Mouse (Mus musculus) heart, embryonic 10.5 days (tissue): ENCODE results near the gene Klhl11. TPM values are rescaled to one million over a fixed set of nuclear protein-coding genes. Genes with fewer than 3 reads are reported as not detected.
A peak's percentile ranks its signal among the peaks of the same experiment; 100 is the strongest.

ENCODE experiments used
- DNase-seq: peaks from one replicate; pipeline ENCODE4 v3.0.0-alpha.2; 2017; ENCODE audit warnings: low spot score
- H3K27ac ChIP-seq: fragments of 300-500 bp; sonication (generic); 2 replicates; pipeline ENCODE4 v1.5.1; 2016; ENCODE audit warnings: mild to moderate bottlenecking
- H3K27me3 ChIP-seq: fragments of 300-500 bp; sonication (generic); 2 replicates; pipeline ENCODE4 v1.6.1; 2016; ENCODE audit warnings: mild to moderate bottlenecking; ENCODE audit not compliant: poor library complexity, insufficient read depth, severe bottlenecking
- H3K36me3 ChIP-seq: fragments of 300-500 bp; sonication (generic); 2 replicates; pipeline ENCODE4 v1.6.1; 2016; ENCODE audit warnings: mild to moderate bottlenecking, moderate library complexity
- H3K4me1 ChIP-seq: fragments of 300-500 bp; sonication (generic); 2 replicates; pipeline ENCODE4 v1.6.1; 2016; ENCODE audit warnings: mild to moderate bottlenecking
- H3K4me3 ChIP-seq: fragments of 300-500 bp; sonication (generic); 2 replicates; pipeline ENCODE4 v1.5.1; 2016; ENCODE audit warnings: mild to moderate bottlenecking, moderate library complexity
- H3K9me3 ChIP-seq: fragments of 300-500 bp; sonication (generic); 2 replicates; pipeline ENCODE4 v1.6.1; 2016; ENCODE audit warnings: mild to moderate bottlenecking, moderate library complexity
- WGBS: fragments of 180-500 bp; shearing (Covaris S2); methylation state at CpG from one replicate; pipeline ENCODE4 v1.1.7; 2016; 5-methylcytosine and 5-hydroxymethylcytosine counted together
- polyA plus RNA-seq: library from polyadenylated mRNA; unstranded; fragments of >200 nt; fragmentation: Nextera tagmentation; extraction: Ambion mirVana; gene quantifications from 2 replicates; pipeline ENCODE4 v1.2.1, GENCODE M21; 2016

Klhl11 gene
- polyA plus RNA-seq, 1 experiment from 2014 or later: 6.7 TPM

GRCm38 (mm10) chr11:100500651-100501050 is 28.1 kb upstream of the Klhl11 start:
- Histone ChIP-seq H3K36me3 (peaks cover 100% of the 10 kb centered on the region), H3K4me3 (no peak overlapping the region), H3K27ac (no peak overlapping the region), H3K9me3 (no peaks in the 10 kb centered on the region), H3K27me3 (no peaks in the 10 kb centered on the region), H3K4me1 (peaks cover 7% of the 10 kb centered on the region)
- 89% methylated on average over 7 of the region's 7 CpGs for WGBS
- DNase-seq: no peak

GRCm38 (mm10) chr11:100500241-100500640 is 27.7 kb upstream of the Klhl11 start:
- DNase-seq: no peak
- no peak overlapping the region for H3K27ac ChIP-seq
- peaks cover 100% of the 10 kb centered on the region for H3K36me3 ChIP-seq
- H3K27me3 ChIP-seq: no peaks in the 10 kb centered on the region
- no peaks in the 10 kb centered on the region for H3K9me3 ChIP-seq
- no peak overlapping the region for H3K4me3 ChIP-seq
- 71% methylated on average over 3 of the region's 3 CpGs for WGBS
- H3K4me1 ChIP-seq: peaks cover 7% of the 10 kb centered on the region

GRCm38 (mm10) chr11:100493771-100494170 is 21.2 kb upstream of the Klhl11 start:
- Histone ChIP-seq H3K27ac (no peak overlapping the region), H3K4me3 (no peak overlapping the region), H3K4me1 (no peaks in the 10 kb centered on the region), H3K36me3 (peaks cover 96% of the 10 kb centered on the region), H3K27me3 (no peaks in the 10 kb centered on the region), H3K9me3 (no peaks in the 10 kb centered on the region)
- WGBS: 94% methylated on average over 12 of the region's 12 CpGs
- DNase-seq: no peak

- peaks cover 94% of the 10 kb centered on the region for H3K36me3 ChIP-seq
Measured at GRCm38 (mm10) chr11:100490951-100491350, 18.4 kb upstream of the Klhl11 start.

GRCm38 (mm10) chr11:100485801-100486538 is 13.4 kb upstream of the Klhl11 start:
- Histone ChIP-seq H3K4me3 (no peak overlapping the region), H3K27ac (no peak overlapping the region), H3K36me3 (peaks cover 98% of the 10 kb centered on the region), H3K9me3 (no peaks in the 10 kb centered on the region), H3K27me3 (no peaks in the 10 kb centered on the region), H3K4me1 (no peaks in the 10 kb centered on the region)
- no peak for DNase-seq
- 84% methylated on average over 8 of the region's 8 CpGs for WGBS

More at GRCm38 (mm10) chr11:100490951-100491350, 18.4 kb upstream of the Klhl11 start:
- DNase-seq: no peak
- H3K9me3 ChIP-seq: no peaks in the 10 kb centered on the region
- H3K27me3 ChIP-seq: no peaks in the 10 kb centered on the region
- no peak overlapping the region for H3K4me3 ChIP-seq
- H3K27ac ChIP-seq: no peak overlapping the region
- no peaks in the 10 kb centered on the region for H3K4me1 ChIP-seq
- WGBS: 92% methylated on average over 6 of the region's 6 CpGs

- Histone ChIP-seq H3K27me3 (no peaks in the 10 kb centered on the region), H3K27ac (no peak overlapping the region), H3K9me3 (no peaks in the 10 kb centered on the region), H3K4me3 (no peak overlapping the region), H3K36me3 (peaks cover 98% of the 10 kb centered on the region), H3K4me1 (no peaks in the 10 kb centered on the region)
- DNase-seq: no peak
- 93% methylated on average over 3 of the region's 3 CpGs for WGBS
Measured at GRCm38 (mm10) chr11:100484461-100484860, 11.9 kb upstream of the Klhl11 start.

- DNase-seq: no peak
- H3K27ac ChIP-seq: no peak overlapping the region
- H3K4me1 ChIP-seq: no peaks in the 10 kb centered on the region
- no peaks in the 10 kb centered on the region for H3K27me3 ChIP-seq
- no peaks in the 10 kb centered on the region for H3K9me3 ChIP-seq
- peaks cover 84% of the 10 kb centered on the region for H3K36me3 ChIP-seq
- no peak overlapping the region for H3K4me3 ChIP-seq
- WGBS: 61% methylated on average over 7 of the region's 7 CpGs
Measured at GRCm38 (mm10) chr11:100479152-100479551, 6.6 kb upstream of the Klhl11 start.

GRCm38 (mm10) chr11:100476281-100476680 is 3.7 kb upstream of the Klhl11 start:
- Histone ChIP-seq H3K4me1 (peaks cover 2% of the 10 kb centered on the region), H3K27me3 (no peaks in the 10 kb centered on the region), H3K27ac (no peak overlapping the region), H3K4me3 (no peak overlapping the region), H3K9me3 (no peaks in the 10 kb centered on the region), H3K36me3 (peaks cover 55% of the 10 kb centered on the region)
- WGBS: 90% methylated on average over 5 of the region's 5 CpGs
- no peak for DNase-seq

GRCm38 (mm10) chr11:100472935-100473295 is 374 bp upstream of the Klhl11 start:
- no peak for DNase-seq
- Histone ChIP-seq H3K4me1 (peaks cover 17% of the 10 kb centered on the region), H3K36me3 (peaks cover 21% of the 10 kb centered on the region), H3K27ac (peak overlapping the region; percentile 95), H3K4me3 (peak overlapping the region; percentile 92), H3K9me3 (no peaks in the 10 kb centered on the region), H3K27me3 (no peaks in the 10 kb centered on the region)
- 32% methylated on average over 5 of the region's 5 CpGs for WGBS

- H3K36me3 ChIP-seq: peaks cover 14% of the 10 kb centered on the region
- peak overlapping the region; percentile 92 for H3K4me3 ChIP-seq
- H3K4me1 ChIP-seq: peaks cover 17% of the 10 kb centered on the region
- DNase-seq: no peak
- H3K27ac ChIP-seq: peak overlapping the region; percentile 95
- WGBS: 5% methylated on average over 30 of the region's 30 CpGs
- H3K27me3 ChIP-seq: no peaks in the 10 kb centered on the region
- no peaks in the 10 kb centered on the region for H3K9me3 ChIP-seq
Measured at GRCm38 (mm10) chr11:100471352-100472196, 967 bp downstream of the Klhl11 start.

- peaks cover 30% of the 10 kb centered on the region for H3K36me3 ChIP-seq
- H3K9me3 ChIP-seq: no peaks in the 10 kb centered on the region
- H3K4me1 ChIP-seq: peaks cover 13% of the 10 kb centered on the region
- no peak overlapping the region for H3K4me3 ChIP-seq
- H3K27me3 ChIP-seq: no peaks in the 10 kb centered on the region
- no peak for DNase-seq
- no peak overlapping the region for H3K27ac ChIP-seq
- 53% methylated on average over 1 of the region's 1 CpGs for WGBS
Measured at GRCm38 (mm10) chr11:100465833-100466232, 6.7 kb downstream of the Klhl11 start.

- Histone ChIP-seq H3K9me3 (no peaks in the 10 kb centered on the region), H3K27me3 (no peaks in the 10 kb centered on the region), H3K27ac (no peak overlapping the region), H3K4me3 (no peak overlapping the region), H3K4me1 (peaks cover 8% of the 10 kb centered on the region), H3K36me3 (peaks cover 34% of the 10 kb centered on the region)
- WGBS: 69% methylated on average over 1 of the region's 1 CpGs
- no peak for DNase-seq
Measured at GRCm38 (mm10) chr11:100465229-100465792, 7.2 kb downstream of the Klhl11 start.

GRCm38 (mm10) chr11:100462699-100463098 is 9.8 kb downstream of the Klhl11 start:
- H3K27me3 ChIP-seq: no peaks in the 10 kb centered on the region
- no peaks in the 10 kb centered on the region for H3K9me3 ChIP-seq
- 88% methylated on average over 10 of the region's 10 CpGs for WGBS
- H3K27ac ChIP-seq: no peak overlapping the region
- H3K4me1 ChIP-seq: peaks cover 2% of the 10 kb centered on the region; the same call in 1 of the 2 replicates
- no peak for DNase-seq
- peaks cover 50% of the 10 kb centered on the region for H3K36me3 ChIP-seq
- no peak overlapping the region for H3K4me3 ChIP-seq
